Mouse (Mus musculus) brain, embryonic 18.5 days (tissue): ENCODE measurements at regions not wholly inside any gene's neighbourhood (a gene's known extent, or its start where the extent isn't known, plus 50 kb on each side); places are given as distances from the start of the nearest gene placed in this dataset.
A peak's percentile ranks its signal among the peaks of the same experiment; 100 is the strongest.

Experiments used
- DNase-seq: peaks from one replicate; pipeline ENCODE4 v3.0.0-alpha.2; 2012; ENCODE audit warnings: low read depth, low spot score

DNA sequence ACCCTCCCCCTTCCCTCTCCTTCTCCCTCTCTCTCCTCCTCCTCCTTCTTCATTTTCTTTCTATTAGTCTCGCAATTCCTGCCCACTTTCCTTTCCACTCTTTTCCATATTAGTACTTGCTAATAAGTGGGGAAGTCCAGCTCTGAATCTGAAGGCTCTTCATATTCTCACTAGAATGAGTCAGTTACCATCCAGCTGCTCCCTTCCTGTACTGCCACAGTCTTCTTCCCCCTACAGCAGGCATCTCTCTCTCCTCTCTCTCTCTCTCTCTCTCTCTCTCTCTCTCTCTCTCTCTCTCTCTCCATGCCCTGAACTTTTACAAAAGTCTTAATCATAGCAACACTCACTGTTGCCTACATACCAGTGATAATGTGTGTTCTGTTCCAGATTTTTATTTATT is 226.6 kb upstream of the Pter start:
- no peak for DNase-seq

- DNase-seq = no peak
Measured at GRCm38 (mm10) chr2:12699331-12699730, 224.5 kb upstream of the Pter start.

DNA sequence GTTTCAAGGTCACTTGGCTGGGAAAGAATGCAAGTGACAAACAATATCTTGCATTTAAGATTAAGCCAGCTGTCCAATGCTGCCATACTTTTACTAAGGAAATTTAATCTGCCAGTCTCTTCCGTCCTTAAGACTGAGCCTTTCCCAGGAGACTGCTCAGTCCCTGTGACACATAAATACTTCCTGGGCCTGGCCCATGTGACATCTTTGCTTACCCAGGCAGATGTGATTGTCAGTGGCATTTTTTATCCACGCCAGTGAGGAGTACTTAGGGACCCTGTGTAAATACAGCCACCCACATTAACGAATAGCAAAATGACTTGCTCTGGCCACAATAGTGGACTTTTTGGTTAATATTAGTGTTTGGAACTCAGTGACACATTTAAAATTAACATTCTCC is 216.3 kb upstream of the Pter start:
- no peak for DNase-seq

GRCm38 (mm10) chr2:12709156-12709923 is 214.5 kb upstream of the Pter start:
- DNase-seq = no peak

DNA sequence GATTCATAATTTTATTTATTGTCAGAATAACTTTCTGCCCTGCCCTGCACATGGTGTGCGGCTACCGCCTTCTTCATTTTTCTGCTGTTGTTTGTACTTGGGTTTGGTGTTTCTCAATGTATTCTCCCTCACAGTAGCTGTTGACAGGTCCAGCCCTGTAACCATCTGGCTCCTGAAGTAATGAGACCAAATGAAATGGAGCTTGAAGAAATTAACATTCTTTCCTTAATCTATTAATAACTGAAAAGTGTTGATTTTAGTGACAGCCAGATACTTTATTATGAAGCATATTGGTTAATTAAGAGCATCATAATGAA is 214.0 kb upstream of the Pter start:
- no peak for DNase-seq

DNA sequence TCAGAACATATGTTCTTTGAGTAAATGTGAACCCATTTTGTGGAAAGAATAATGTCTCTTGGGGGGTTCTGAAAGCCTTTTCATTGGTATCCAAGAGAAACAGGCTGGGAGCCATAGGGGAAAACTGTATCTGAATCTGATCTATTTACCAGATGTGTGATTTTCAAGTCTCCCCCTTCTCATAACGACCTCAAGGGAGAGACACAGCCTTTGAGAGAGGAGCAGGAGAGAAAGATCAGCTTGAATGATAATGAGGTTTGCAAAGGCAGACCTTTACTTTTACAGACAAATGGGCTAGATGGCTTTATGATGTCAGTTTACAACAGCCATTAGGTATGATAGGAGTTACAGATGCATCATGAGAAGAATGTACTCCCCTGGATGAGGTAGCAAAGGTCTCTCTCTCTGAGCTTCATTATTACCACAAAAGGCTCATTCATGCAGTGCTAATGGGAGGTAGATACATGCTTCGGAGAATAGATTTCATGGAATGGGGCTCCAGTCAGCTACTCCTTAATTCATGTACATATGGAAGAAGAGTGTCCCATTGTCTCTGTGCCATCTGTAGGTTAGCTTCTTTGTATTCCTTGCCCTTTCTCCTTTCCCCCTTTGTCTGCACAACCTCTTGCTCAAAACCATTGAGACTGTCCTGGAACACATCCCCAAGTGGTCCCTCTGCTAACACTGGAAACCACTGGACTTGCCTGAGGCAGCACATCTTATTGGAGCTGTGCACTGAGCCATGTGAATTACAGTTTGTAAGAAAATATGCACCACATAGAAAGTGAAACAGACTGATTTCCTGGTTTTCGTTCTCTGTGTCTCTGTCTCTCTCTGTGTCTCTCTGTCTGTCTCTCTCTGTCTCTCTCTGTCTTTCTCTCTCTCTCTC is 207.5 kb upstream of the Pter start:
- DNase-seq = no peak

GRCm38 (mm10) chr2:12729251-12729650 is 194.6 kb upstream of the Pter start:
- no peak for DNase-seq

DNA sequence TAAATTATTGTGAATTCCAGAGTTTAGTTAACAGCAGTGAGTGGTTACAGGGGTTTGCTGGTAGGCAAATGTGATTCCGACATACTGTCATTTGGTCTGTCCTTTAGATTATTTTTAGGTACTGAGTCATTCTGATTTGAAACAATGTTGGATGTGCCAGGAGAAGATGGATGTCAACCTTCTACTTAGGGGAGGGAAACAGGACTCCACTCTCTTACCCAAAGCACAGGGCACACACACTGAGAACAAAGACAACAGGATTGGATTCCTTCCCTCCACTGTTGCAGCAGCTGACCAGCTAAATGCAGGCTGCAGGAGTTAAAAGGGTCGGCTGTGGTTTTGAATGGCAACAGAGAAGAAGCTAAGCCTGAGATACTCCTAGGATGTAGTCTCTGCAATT is 186.7 kb upstream of the Pter start:
- no peak for DNase-seq

- no peak for DNase-seq
Measured at GRCm38 (mm10) chr2:12746856-12747255, 177.0 kb upstream of the Pter start.

- DNase-seq = no peak
Measured at GRCm38 (mm10) chr2:12758816-12759215, 165.0 kb upstream of the Pter start.

DNA sequence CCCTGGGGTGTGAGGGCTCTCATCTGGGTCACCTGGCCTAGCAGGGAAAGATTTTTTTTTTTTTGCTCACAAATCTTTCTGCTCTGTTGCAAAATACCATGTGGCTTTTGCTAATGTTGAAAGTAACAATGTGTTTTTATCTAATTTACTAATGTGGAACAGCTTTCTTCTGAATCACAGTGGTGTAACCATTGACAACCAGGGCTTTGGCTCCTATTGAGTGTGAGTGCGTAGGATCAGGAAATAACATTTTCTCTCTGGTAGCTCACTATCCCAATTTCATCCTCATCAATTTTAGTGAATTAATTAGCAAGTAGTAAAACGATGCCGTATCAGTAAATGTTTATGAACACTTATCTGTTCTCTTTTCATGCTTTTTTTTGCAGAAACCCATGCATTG is 163.9 kb upstream of the Pter start:
- no peak for DNase-seq

DNA sequence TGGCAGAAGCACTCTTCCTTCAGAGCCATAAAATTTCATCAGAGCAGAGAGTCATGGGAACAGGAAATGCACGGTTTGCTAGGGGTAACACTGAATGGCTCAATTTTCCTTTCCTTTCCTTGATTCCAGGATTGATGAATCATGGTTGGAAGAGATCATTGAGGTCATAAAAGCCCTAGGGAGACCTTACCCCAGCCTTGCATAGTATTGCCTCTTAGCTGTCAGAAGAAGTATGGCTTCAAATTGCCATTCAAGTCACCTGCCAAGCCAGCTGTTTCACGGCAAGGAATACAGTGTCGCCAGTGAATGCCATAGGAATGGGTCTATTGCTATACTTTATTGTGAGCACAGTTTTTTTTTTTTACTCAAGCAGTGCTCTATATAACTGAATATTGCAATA is 162.4 kb upstream of the Pter start:
- no peak for DNase-seq

GRCm38 (mm10) chr2:12764510-12764909 is 159.3 kb upstream of the Pter start:
- DNase-seq = no peak

- DNase-seq = no peak
Measured at GRCm38 (mm10) chr2:12765336-12765735, 158.5 kb upstream of the Pter start.

DNA sequence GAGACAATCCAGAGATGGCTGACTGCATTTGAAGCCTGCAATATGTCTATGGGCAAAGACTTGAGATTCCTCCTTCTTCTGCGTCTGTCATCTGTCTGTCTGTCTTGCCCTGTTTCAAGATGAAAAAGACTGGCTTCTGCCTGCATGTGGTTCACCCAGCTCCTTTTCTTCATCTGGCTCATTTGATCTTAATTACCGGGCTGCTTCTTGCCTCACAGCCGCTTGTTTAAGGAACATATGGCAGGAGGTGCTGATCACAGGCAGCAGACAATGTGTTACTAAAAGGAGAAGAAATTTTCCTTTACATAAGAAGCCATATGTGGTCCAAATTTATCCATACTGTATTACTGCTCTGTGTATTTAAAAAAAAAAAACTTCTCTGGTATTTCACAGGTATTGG is 147.0 kb upstream of the Pter start:
- DNase-seq = no peak

DNA sequence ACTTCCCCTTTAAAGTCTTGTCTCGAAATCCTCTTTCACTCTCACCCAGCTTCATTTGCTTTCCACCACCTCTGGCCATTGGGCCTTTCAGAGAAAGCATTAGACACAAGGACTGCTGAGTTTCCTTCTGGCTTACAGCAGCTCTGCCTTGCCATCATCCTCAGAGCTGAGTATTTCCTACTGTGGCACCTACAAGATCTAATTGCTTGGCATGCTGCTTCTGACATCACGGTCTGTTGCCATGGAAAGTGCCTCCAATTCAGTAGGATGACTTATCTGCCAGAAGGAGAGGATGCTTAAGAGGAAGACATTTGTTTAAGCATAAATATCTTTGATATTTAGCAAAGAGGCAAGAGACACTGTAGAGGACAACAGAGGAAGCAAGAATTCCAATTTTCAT is 146.1 kb upstream of the Pter start:
- DNase-seq = peak; percentile 26

DNA sequence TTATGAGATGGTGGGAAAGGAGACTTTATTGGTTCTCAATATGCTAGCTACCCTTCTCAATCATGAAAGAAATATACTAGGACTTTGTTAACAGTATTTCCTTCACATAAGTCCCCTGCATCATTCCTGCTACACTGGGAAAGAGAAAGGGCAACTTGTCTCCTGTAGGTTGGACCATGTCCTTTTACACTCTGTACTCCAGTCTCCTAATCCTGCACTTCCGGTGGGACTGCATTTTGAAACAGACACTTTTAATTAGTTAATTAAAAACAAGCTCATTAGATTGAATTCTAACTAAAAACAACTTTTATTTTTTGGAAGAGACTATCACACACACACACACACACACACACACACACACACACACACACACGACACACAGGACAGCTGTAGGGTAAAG is 131.2 kb upstream of the Pter start:
- DNase-seq = no peak

GRCm38 (mm10) chr2:12797615-12798169 is 126.1 kb upstream of the Pter start:
- no peak for DNase-seq

DNA sequence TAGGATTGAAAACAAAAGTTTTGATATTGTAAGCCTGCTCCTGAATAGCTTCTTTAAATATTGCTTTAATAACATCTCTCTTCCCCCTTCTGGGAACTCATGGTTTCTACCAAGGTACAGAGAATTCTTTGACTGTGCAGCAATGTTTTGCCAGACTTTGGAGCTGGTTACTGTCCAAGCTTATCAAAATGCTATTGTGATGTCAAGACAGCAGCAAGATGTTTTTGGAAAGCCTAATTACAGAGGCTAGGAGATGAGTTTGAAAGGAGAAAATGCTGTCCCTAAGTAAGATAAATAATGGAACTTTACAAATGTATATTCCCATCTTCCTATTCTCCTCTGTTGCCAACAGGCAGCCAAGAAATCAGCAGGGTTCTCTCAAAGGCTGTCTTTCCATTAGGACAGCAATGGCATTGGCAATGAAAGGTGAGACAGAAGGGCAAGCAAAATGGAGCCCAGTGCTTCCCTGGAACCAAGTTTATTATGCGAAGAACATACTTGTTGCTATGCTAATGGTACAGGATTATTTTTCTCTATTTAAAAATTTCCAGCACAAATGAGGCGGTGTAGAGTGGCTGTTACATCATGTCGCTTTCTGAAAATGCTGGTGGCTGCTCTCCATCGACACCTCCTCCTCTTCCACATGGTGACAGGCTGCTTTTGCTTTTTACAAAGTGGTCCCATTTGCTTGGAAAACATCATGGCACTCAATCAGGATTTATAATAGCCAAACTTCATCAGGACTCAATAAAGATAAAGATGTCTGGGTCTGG is 124.5 kb upstream of the Pter start:
- DNase-seq = no peak

GRCm38 (mm10) chr2:12802667-12803066 is 121.2 kb upstream of the Pter start:
- DNase-seq = no peak

GRCm38 (mm10) chr2:12805096-12805495 is 118.7 kb upstream of the Pter start:
- DNase-seq = no peak

DNA sequence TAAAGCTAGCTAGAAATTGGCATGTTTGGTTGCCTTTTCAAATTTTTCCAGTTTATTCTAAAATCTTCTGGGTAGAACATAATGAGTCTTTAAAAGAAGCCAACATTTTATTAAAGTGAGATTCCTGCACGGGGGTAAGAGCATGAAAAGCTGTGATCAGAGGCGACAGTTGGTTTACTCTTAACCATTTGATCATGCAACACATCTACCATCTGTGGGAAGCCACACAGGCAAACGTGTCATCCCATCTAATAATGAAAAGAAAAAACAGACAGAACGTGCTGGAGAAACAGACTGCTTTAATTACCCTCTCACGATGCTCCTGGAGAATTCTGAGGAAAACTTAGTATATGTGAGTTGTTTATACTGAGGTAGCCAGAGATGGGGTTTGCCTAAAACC is 115.4 kb upstream of the Pter start:
- DNase-seq = no peak
